ENCODE assay signal across 11 mouse cellular contexts in the genomic region with DNA sequence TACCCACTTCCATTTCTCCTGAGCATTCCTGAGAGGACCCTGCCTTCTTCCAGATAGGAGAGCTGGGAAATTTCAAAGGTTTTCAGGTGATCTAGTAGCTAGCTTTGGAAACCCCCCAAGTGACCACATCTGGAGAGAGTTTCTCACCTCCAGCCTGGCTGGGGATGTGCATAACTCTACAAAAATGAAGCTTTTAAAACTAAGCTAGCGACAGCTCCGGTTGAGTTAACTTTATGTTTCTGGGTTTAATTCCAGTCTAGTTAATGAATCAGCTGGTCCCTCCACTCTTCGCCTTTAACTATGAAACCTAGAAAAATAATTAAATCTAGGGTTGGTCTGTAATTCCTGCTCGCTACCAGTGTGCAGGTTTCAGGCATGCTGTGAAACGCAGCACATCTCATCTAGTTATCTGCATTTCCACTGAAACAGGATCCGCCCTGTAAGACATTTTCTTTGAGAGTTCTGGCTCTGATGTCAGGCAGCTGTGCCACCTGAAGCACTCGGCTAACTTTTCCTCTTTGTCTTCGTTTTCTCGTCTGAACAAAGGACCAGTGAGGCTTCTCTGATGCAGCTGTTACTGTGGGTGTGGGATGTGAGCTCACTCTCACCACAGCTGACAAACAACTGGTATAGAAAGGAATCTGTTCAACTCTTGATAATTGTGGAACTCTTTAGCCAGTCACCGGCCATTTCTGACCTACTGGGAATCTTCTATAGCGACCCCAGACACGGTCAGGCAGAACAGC. TPM values are rescaled to one million over a fixed set of nuclear protein-coding genes. Genes with fewer than 3 reads are reported as not detected.
A peak's percentile ranks its signal among the peaks of the same experiment; 100 is the strongest.
DNase-seq lines count a peak whose midpoint lies in the region; ATAC-seq lines count a peak whose summit lies in the region.
"Had no signal": no experiment of that assay in that cellular context is flagged by ENCODE, and none has a peak within 500 bp of the region (broad histone marks: within the 10 kb centered on the region; RNA-seq: fewer than 3 reads in every experiment).

No protein-coding gene starts in this region.

- intact Hi-C loops in left cerebral cortex, postnatal 10 days (cut with DNase I) = no loop called here

- peak; percentile 17 for DNase-seq in left cerebral cortex, adult 11 months (ENCODE audit: low spot score)
- no peak for DNase-seq in left cerebral cortex, postnatal 10 days (ENCODE audit: extremely low spot score in 1 of 2, low spot score in 2 of 2)
- peak; percentile 59 for DNase-seq in T-cell, adult 2 months (ENCODE audit: low spot score)
- peak; percentile 26 for DNase-seq in kidney, postnatal 14 days
- peak; percentile 58 for DNase-seq in thymus, postnatal 14 days
- DNase-seq in right cerebral cortex, postnatal 25 days = no peak
- DNase-seq: cerebellum, adult 8-10 months; gastrocnemius, postnatal 25 days; lung, postnatal 14 days had no signal

- ATAC-seq in erythroblast, adult 5-6 weeks (replicated peaks; ENCODE audit: low FRiP score, poor library complexity, severe bottlenecking) = no peak
- ATAC-seq: intestine, postnatal 0 days had no signal

RNA-seq across cellular contexts. Expression of gene Sytl2, which starts 39.3 kb away (rescaled TPM):
- 10 to 100 TPM; 59.4 to 61.8 TPM for total RNA-seq in left cerebral cortex, postnatal 10 days (2021)
- total RNA-seq in erythroblast, adult 5-6 weeks (2015; ENCODE audit: low replicate concordance) = 0.38 and 0.63 TPM in 2 replicates
- 1.5 and 2.1 TPM in 2 replicates for total RNA-seq in erythroblast, adult 5-6 weeks (2017; ENCODE audit: low replicate concordance)

Comparison
In these comparisons a context has a peak if more than half of its experiments do, and no peak if none do; other contexts are left out.
1. DNase-seq: peak in left cerebral cortex, adult 11 months (single experiment), T-cell, adult 2 months (single experiment), kidney, postnatal 14 days (single experiment) and thymus, postnatal 14 days (single experiment); none in left cerebral cortex, postnatal 10 days (0 of 2) and right cerebral cortex, postnatal 25 days (single experiment).
2. RNA of gene Sytl2, which starts 39.3 kb away (total RNA-seq): 59.4 to 61.8 TPM in left cerebral cortex, postnatal 10 days; 0.38 to 2.1 TPM in erythroblast, adult 5-6 weeks; every median in the first group is over 10 times any median in the second.